Mouse (Mus musculus): ENCODE measurements at regions not wholly inside any gene's neighbourhood (a gene's known extent, or its start where the extent isn't known, plus 50 kb on each side); places are given as distances from the start of the nearest gene placed in this dataset.

DNA sequence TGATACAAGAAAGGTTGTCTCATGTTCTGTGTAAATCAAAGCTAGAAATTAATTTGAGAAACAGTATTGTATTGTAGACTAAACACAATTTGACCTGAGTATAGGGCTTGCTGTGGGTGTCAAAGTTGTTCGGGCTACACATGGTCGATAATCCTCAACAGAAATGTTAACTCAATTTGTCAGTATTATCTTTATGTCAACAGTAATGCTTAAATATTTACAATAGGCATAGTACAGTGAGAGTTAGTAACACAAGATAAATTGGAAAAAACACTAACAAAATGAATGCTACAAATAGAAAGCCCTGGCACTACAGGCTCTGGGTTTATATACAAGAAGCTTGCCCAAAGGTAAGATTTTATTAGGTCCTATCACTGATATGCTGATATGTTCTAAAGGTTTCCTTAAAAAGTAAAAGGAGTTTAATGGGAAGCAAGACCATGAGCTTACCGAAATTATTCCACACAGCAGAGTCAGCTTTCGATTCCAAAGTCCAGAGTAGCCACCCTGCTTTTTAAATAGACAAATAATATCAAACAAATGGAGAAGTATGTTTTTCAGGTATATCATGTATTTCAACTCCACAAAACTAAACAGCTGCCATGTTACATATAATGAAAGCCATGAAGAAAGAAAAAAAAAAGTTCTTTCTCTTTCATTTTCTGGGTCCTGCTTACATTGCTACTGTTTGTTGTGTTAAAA lies 277.4 kb upstream of the Paip1 start:
- no peak for TF ChIP-seq MAX (IDR thresholded peaks at IDR 0.05; ENCODE audit: low read length)
- TF ChIP-seq POLR2A (IDR thresholded peaks at IDR 0.05; ENCODE audit: low read depth, low read length): no peak
- no peak for TF ChIP-seq CTCF (conservative IDR thresholded peaks at IDR 0.05 in 1 of 2, IDR thresholded peaks at IDR 0.05 in 1 of 2; ENCODE audit: low read depth in 2 of 2, low read length in 2 of 2)
- no peak for TF ChIP-seq USF1 (IDR thresholded peaks at IDR 0.05; ENCODE audit: low read depth, low read length)
- TF ChIP-seq ETS1 (conservative IDR thresholded peaks at IDR 0.05; ENCODE audit: low read depth, low read length): no peak
- TF ChIP-seq SMC3 (IDR thresholded peaks at IDR 0.05; ENCODE audit: low read depth, low read length): no peak
- no peak for TF ChIP-seq EP300 (IDR thresholded peaks at IDR 0.05; ENCODE audit: low read length)
